Mouse (Mus musculus): Measurements from ENCODE around the gene Nup210.

DNA sequence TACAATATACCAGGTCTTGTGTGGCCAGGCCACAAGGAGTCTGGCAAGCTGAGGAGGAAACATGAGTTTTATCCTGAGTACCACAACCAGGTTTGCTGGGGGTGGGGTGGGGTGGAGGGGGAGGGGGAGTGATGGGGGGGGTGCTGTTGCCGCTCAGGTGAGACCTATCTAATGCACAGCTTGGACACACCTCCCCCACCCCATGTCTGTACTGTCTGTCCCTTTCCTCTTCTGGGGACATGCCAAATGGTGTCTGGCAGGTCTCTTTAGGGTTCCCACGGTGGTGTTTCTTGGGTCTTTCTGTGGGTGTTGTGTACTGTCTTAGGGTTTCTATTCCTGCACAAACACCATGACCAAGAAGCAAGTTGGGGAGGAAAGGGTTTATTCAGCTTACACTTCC, 44.3 kb upstream of the Nup210 start:
- no peak for TF ChIP-seq POLR2A (IDR thresholded peaks at IDR 0.05; ENCODE audit: low read depth, low read length)
- no peak for TF ChIP-seq CTCF (IDR thresholded peaks at IDR 0.05; ENCODE audit: borderline replicate concordance, insufficient read depth, low read length)
